Mouse (Mus musculus) embryonic fibroblast, embryonic 13.5 days (primary cell): ENCODE measurements around the gene Slc22a18.

Source experiments
- CTCF ChIP-seq: IDR thresholded peaks from 2 replicates; pipeline ENCODE4 v1.5.1; 2011; ENCODE audit warnings: mild to moderate bottlenecking, control low read depth, low read length, moderate library complexity, borderline replicate concordance; ENCODE audit not compliant: insufficient read depth
- POLR2A ChIP-seq: IDR thresholded peaks from 2 replicates; pipeline ENCODE4 v1.6.1; 2011; ENCODE audit warnings: low read depth, mild to moderate bottlenecking, control low read depth, low read length, moderate library complexity

GRCm38 (mm10) chr7:143476702-143477335, 3.3 kb downstream of the Slc22a18 start:
- TF ChIP-seq POLR2A (no peak), CTCF (no peak)
